Mouse (Mus musculus) intestine, embryonic 16.5 days (tissue): ENCODE results near the gene Cobl. TPM values are rescaled to one million over a fixed set of nuclear protein-coding genes. Genes with fewer than 3 reads are reported as not detected.
A peak's percentile ranks its signal among the peaks of the same experiment; 100 is the strongest.

ENCODE experiments used
- ATAC-seq: fragments of 200-750 bp; cut with Nextera tagmentation; 2 replicates; pipeline ENCODE4 v1.8.0; 2017; ENCODE audit warnings: moderate TSS enrichment, moderate library complexity
- H3K27ac ChIP-seq: fragments of 300-500 bp; sonication (generic); 2 replicates; pipeline ENCODE4 v1.5.1; 2014; ENCODE audit warnings: mild to moderate bottlenecking, low read length
- H3K27me3 ChIP-seq: fragments of 300-500 bp; sonication (generic); replicated peaks from 2 replicates; pipeline ENCODE4 v1.6.1; 2014; ENCODE audit warnings: low read length, control low read depth, mixed read lengths; ENCODE audit not compliant: control insufficient read depth, insufficient read depth
- H3K36me3 ChIP-seq: fragments of 300-500 bp; sonication (generic); 2 replicates; pipeline ENCODE4 v1.6.1; 2014; ENCODE audit warnings: low read length, control low read depth; ENCODE audit not compliant: control insufficient read depth, insufficient read depth
- H3K4me1 ChIP-seq: fragments of 300-500 bp; sonication (generic); 2 replicates; pipeline ENCODE4 v1.6.1; 2014; ENCODE audit warnings: low read length, control low read depth, mixed read lengths; ENCODE audit not compliant: control insufficient read depth, insufficient read depth
- H3K4me2 ChIP-seq: fragments of 300-500 bp; sonication (generic); 2 replicates; pipeline ENCODE4 v1.6.1; 2014; ENCODE audit warnings: low read depth, low read length, control low read depth
- H3K4me3 ChIP-seq: fragments of 300-500 bp; sonication (generic); 2 replicates; pipeline ENCODE4 v1.5.1; 2014; ENCODE audit warnings: mild to moderate bottlenecking, low read length
- H3K9ac ChIP-seq: fragments of 300-500 bp; sonication (generic); 2 replicates; pipeline ENCODE4 v1.6.1; 2014; ENCODE audit warnings: low read depth, low read length
- H3K9me3 ChIP-seq: fragments of 300-500 bp; sonication (generic); 2 replicates; pipeline ENCODE4 v1.6.1; 2016; ENCODE audit warnings: low read length, control low read depth; ENCODE audit not compliant: control insufficient read depth
- WGBS: fragments of 180-500 bp; shearing (Covaris S2); extraction: QIAGEN DNeasy Blood & Tissue Kit; methylation state at CpG from one replicate; pipeline ENCODE4 v1.1.7; 2014; 5-methylcytosine and 5-hydroxymethylcytosine counted together
- polyA plus RNA-seq: library from polyadenylated mRNA; unstranded; fragments of >200 nt; fragmentation: Nextera tagmentation; extraction: Ambion mirVana; gene quantifications from 2 replicates; pipeline ENCODE4 v1.2.1, GENCODE M21; 2015

The Cobl gene
- polyA plus RNA-seq, 1 experiment from 2014 or later = 7.4 TPM

DNA sequence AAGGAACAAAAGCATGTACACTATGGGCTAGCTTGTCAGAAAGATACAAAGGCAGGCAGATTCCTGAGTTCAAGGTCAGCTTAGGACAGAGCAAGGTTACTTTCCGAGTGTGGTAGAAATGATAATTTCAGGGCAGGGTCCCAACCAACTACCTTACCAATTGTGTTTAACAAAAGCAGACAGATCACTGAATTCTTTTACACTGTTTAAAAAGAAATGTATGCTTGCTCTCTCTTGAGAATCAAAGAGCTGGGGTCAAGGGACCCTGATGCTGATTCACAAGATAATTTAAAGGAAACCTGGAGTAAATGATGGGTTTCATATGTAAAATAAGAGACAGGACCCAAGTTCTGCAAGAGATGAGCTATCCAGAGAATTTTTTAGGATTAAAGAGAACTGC lies 4.9 kb upstream of the Cobl start:
- no peaks in the 10 kb centered on the region for H3K27me3 ChIP-seq

DNA sequence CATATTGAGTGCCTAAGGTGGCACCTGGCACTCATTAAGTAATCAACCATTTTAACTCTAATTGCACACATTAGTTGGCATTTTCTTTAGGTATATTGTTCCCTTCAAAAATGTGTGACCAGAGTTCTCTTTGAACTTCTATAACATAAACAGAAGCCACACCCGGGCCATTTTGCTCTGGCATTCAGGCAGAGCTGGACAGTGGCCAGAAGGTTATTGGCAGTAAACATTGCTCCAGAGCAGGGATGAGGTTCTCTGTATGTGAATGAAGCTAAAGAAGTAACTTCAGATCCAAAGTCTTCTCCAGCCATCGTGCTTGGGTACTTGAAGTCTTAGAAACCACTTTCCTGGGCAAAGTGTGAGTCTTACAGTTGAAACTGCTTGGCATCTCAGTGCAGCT lies 3.9 kb upstream of the Cobl start:
- no peaks in the 10 kb centered on the region for H3K9me3 ChIP-seq
- no peak overlapping the region for H3K27ac ChIP-seq
- no peak overlapping the region for H3K4me2 ChIP-seq
- no peak overlapping the region for H3K4me3 ChIP-seq
- no peak overlapping the region for H3K9ac ChIP-seq
- WGBS = 66% methylated on average over 2 of the region's 2 CpGs
- no peaks in the 10 kb centered on the region for H3K36me3 ChIP-seq
- no peak for ATAC-seq
- H3K27me3 ChIP-seq = no peaks in the 10 kb centered on the region
- H3K4me1 ChIP-seq = peaks cover 7% of the 10 kb centered on the region

More for the DNA sequence above, 4.9 kb upstream of the Cobl start:
- H3K4me2 ChIP-seq = no peak overlapping the region
- no peak overlapping the region for H3K27ac ChIP-seq
- no peaks in the 10 kb centered on the region for H3K36me3 ChIP-seq
- no peaks in the 10 kb centered on the region for H3K9me3 ChIP-seq
- H3K4me3 ChIP-seq = no peak overlapping the region
- no peaks in the 10 kb centered on the region for H3K4me1 ChIP-seq
- 78% methylated on average over 1 of the region's 1 CpGs for WGBS
- no peak overlapping the region for H3K9ac ChIP-seq
- no peak for ATAC-seq

- Histone ChIP-seq H3K4me2 (no peak overlapping the region), H3K9ac (no peak overlapping the region), H3K4me1 (peaks cover 9% of the 10 kb centered on the region), H3K4me3 (no peak overlapping the region), H3K36me3 (no peaks in the 10 kb centered on the region), H3K27ac (no peak overlapping the region), H3K9me3 (no peaks in the 10 kb centered on the region), H3K27me3 (no peaks in the 10 kb centered on the region)
- no peak for ATAC-seq
- 97% methylated on average over 1 of the region's 1 CpGs for WGBS
Observed at GRCm38 (mm10) chr11:12467836-12468235, 3.1 kb upstream of the Cobl start.

- H3K36me3 ChIP-seq = no peaks in the 10 kb centered on the region
- ATAC-seq = no peak
- 69% methylated on average over 2 of the region's 2 CpGs for WGBS
- H3K4me3 ChIP-seq = no peak overlapping the region
- H3K4me1 ChIP-seq = peaks cover 9% of the 10 kb centered on the region
- H3K9ac ChIP-seq = no peak overlapping the region
- H3K27me3 ChIP-seq = no peaks in the 10 kb centered on the region
- H3K4me2 ChIP-seq = no peak overlapping the region
- H3K27ac ChIP-seq = no peak overlapping the region
- H3K9me3 ChIP-seq = no peaks in the 10 kb centered on the region
Observed at GRCm38 (mm10) chr11:12467217-12467616, 2.5 kb upstream of the Cobl start.

- H3K4me1 ChIP-seq = peaks cover 9% of the 10 kb centered on the region
- ATAC-seq = no peak
- H3K4me2 ChIP-seq = no peak overlapping the region
- H3K36me3 ChIP-seq = no peaks in the 10 kb centered on the region
- H3K27ac ChIP-seq = no peak overlapping the region
- no peaks in the 10 kb centered on the region for H3K9me3 ChIP-seq
- H3K27me3 ChIP-seq = no peaks in the 10 kb centered on the region
- WGBS = 69% methylated on average over 1 of the region's 1 CpGs
- no peak overlapping the region for H3K4me3 ChIP-seq
- H3K9ac ChIP-seq = no peak overlapping the region
Observed at GRCm38 (mm10) chr11:12466606-12467005, 1.8 kb upstream of the Cobl start.

GRCm38 (mm10) chr11:12465229-12465628 lies 469 bp upstream of the Cobl start:
- WGBS = 40% methylated on average over 1 of the region's 1 CpGs
- ATAC-seq = peak; percentile 13; the same call in 1 of the 2 replicates
- H3K9ac ChIP-seq = peak overlapping the region; percentile 75

GRCm38 (mm10) chr11:12463615-12464170 lies 1.1 kb downstream of the Cobl start:
- H3K4me3 ChIP-seq = peak overlapping the region; percentile 68
- WGBS = 57% methylated on average over 13 of the region's 13 CpGs
- peak overlapping the region; percentile 75 for H3K9ac ChIP-seq
- H3K27me3 ChIP-seq = no peaks in the 10 kb centered on the region
- H3K4me1 ChIP-seq = peaks cover 9% of the 10 kb centered on the region
- ATAC-seq = peak; percentile 15; the same call in 1 of the 2 replicates
- H3K36me3 ChIP-seq = no peaks in the 10 kb centered on the region
- no peaks in the 10 kb centered on the region for H3K9me3 ChIP-seq
- peak overlapping the region; percentile 96 for H3K4me2 ChIP-seq
- no peak overlapping the region for H3K27ac ChIP-seq

More at GRCm38 (mm10) chr11:12465229-12465628, 469 bp upstream of the Cobl start:
- Histone ChIP-seq H3K36me3 (no peaks in the 10 kb centered on the region), H3K27ac (no peak overlapping the region), H3K4me2 (peak overlapping the region; percentile 96), H3K27me3 (no peaks in the 10 kb centered on the region), H3K4me3 (peak overlapping the region; percentile 68), H3K9me3 (no peaks in the 10 kb centered on the region), H3K4me1 (peaks cover 9% of the 10 kb centered on the region)

GRCm38 (mm10) chr11:12459781-12460581 lies 4.8 kb downstream of the Cobl start:
- Histone ChIP-seq H3K4me1 (peaks cover 9% of the 10 kb centered on the region), H3K9me3 (no peaks in the 10 kb centered on the region), H3K9ac (no peak overlapping the region), H3K27ac (no peak overlapping the region), H3K4me2 (no peak overlapping the region), H3K4me3 (no peak overlapping the region), H3K36me3 (no peaks in the 10 kb centered on the region), H3K27me3 (no peaks in the 10 kb centered on the region)
- 71% methylated on average over 7 of the region's 7 CpGs for WGBS
- ATAC-seq = no peak

DNA sequence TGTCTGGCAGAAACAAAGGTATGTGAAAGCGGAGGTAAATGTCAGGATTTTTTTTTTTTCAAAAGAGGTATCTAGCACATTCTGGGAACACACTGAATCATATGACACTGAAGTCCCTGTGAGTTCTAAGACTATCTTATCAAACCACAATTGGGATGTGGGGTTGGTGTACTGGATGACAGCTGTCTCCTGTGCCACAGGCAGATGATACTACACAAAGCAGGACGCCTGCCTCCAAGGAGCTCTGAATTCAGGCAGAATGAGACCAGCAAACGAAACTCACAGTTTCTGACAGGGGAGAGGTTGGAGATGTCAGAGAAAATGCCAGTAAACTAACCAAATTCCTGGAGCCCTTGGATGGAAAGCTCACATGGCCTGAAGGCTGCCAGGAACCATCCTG lies 5.9 kb downstream of the Cobl start:
- 68% methylated on average over 3 of the region's 3 CpGs for WGBS
- ATAC-seq = no peak
- no peak overlapping the region for H3K4me3 ChIP-seq
- no peaks in the 10 kb centered on the region for H3K27me3 ChIP-seq
- peaks cover 3% of the 10 kb centered on the region for H3K4me1 ChIP-seq
- no peaks in the 10 kb centered on the region for H3K36me3 ChIP-seq
- no peaks in the 10 kb centered on the region for H3K9me3 ChIP-seq
- H3K27ac ChIP-seq = no peak overlapping the region
- H3K9ac ChIP-seq = no peak overlapping the region
- no peak overlapping the region for H3K4me2 ChIP-seq
